Mouse (Mus musculus): ENCODE results near the gene Ndrg2.

GRCm38 (mm10) chr14:51915030-51915429 is 1.1 kb upstream of the Ndrg2 start:
- TF ChIP-seq CTCF (IDR thresholded peaks at IDR 0.05; ENCODE audit: control insufficient read depth, insufficient read depth, insufficient read length): no peak
- no peak for TF ChIP-seq MAX (IDR thresholded peaks at IDR 0.05)
- TF ChIP-seq CEBPB (IDR thresholded peaks at IDR 0.05; ENCODE audit: low read depth): no peak
- no peak for TF ChIP-seq FOSL1 (IDR thresholded peaks at IDR 0.05; ENCODE audit: insufficient read depth, low read length, poor library complexity, severe bottlenecking)

All from C2C12 (cell line).